Mouse (Mus musculus): ENCODE results near the gene Fam240a.

Gene Fam240a

GRCm38 (mm10) chr9:110945343-110945742, 28.7 kb upstream of the Fam240a start:
- DNase-seq, result no peak

- DNase-seq, result no peak
Measured at GRCm38 (mm10) chr9:110944265-110944664, 27.6 kb upstream of the Fam240a start.

GRCm38 (mm10) chr9:110937506-110938490, 21.1 kb upstream of the Fam240a start:
- no peak for DNase-seq

GRCm38 (mm10) chr9:110935941-110936340, 19.3 kb upstream of the Fam240a start:
- DNase-seq, result no peak

- DNase-seq, result no peak
Measured at GRCm38 (mm10) chr9:110933850-110934437, 17.3 kb upstream of the Fam240a start.

- DNase-seq, result no peak
Measured at GRCm38 (mm10) chr9:110931573-110931972, 14.9 kb upstream of the Fam240a start.

GRCm38 (mm10) chr9:110922759-110923158, 6.1 kb upstream of the Fam240a start:
- peak; percentile 25 for DNase-seq

GRCm38 (mm10) chr9:110920665-110921419, 4.2 kb upstream of the Fam240a start:
- no peak for DNase-seq

- no peak for DNase-seq
Measured at GRCm38 (mm10) chr9:110915466-110915865, 1.2 kb downstream of the Fam240a start.

- no peak for DNase-seq
Measured at GRCm38 (mm10) chr9:110914631-110915236, 1.9 kb downstream of the Fam240a start.

- no peak for DNase-seq
Measured at GRCm38 (mm10) chr9:110909371-110909967, 7.2 kb downstream of the Fam240a start.

- DNase-seq, result no peak
Measured at GRCm38 (mm10) chr9:110908631-110909016, 8.0 kb downstream of the Fam240a start.

- no peak for DNase-seq
Measured at GRCm38 (mm10) chr9:110907838-110908630, 8.6 kb downstream of the Fam240a start.

- DNase-seq, result no peak
Measured at GRCm38 (mm10) chr9:110907201-110907837, 9.3 kb downstream of the Fam240a start.

GRCm38 (mm10) chr9:110902271-110902670, 14.4 kb downstream of the Fam240a start:
- no peak for DNase-seq

GRCm38 (mm10) chr9:110901204-110901603, 15.5 kb downstream of the Fam240a start:
- no peak for DNase-seq

- DNase-seq, result no peak
Measured at GRCm38 (mm10) chr9:110899451-110900008, 17.1 kb downstream of the Fam240a start.

- no peak for DNase-seq
Measured at GRCm38 (mm10) chr9:110896595-110896994, 20.1 kb downstream of the Fam240a start.

GRCm38 (mm10) chr9:110895994-110896393, 20.7 kb downstream of the Fam240a start:
- no peak for DNase-seq

GRCm38 (mm10) chr9:110895507-110895906, 21.2 kb downstream of the Fam240a start:
- DNase-seq, result no peak

GRCm38 (mm10) chr9:110893429-110893828, 23.2 kb downstream of the Fam240a start:
- DNase-seq, result no peak

All from kidney, adult 11 months (tissue).